Mouse (Mus musculus) left cerebral cortex, postnatal 4 days (tissue): Measurements from ENCODE around the gene Abcd3. TPM values are rescaled to one million over a fixed set of nuclear protein-coding genes. Genes with fewer than 3 reads are reported as not detected.
"Not testable (repeated sequence)": the region's sequence is repeated elsewhere in the genome, so short reads cannot be mapped to it uniquely, and the experiment has no call there.

ENCODE experiments used
- DNase-seq: peaks from one replicate; pipeline ENCODE4 v3.0.0-alpha.2; 2022
- intact Hi-C: fragments of 180-260 bp; cut with DNase I; formaldehyde crosslinking; loops from one replicate; pipeline ENCODE4 v1.15.1; 2025
- total RNA-seq, 2 experiments: library from RNA; stranded (reverse); gene quantifications; 2 replicates each; pipeline ENCODE4 v1.2.3; 2021

Gene Abcd3
- total RNA-seq, 2 experiments from 2014 or later, result 73.3 to 79.7 TPM

GRCm38 (mm10) chr3:121818736-121819396 lies 3.8 kb upstream of the Abcd3 start:
- DNase-seq, result no peak

GRCm38 (mm10) chr3:121815549-121816235 lies 590 bp upstream of the Abcd3 start:
- no peak for DNase-seq
- intact Hi-C loops, result no loop called here

More at GRCm38 (mm10) chr3:121818736-121819396, 3.8 kb upstream of the Abcd3 start:
- intact Hi-C loops, result no loop called here

- no peak for DNase-seq
- intact Hi-C loops, result no loop called here
Measured at GRCm38 (mm10) chr3:121814413-121814864, 663 bp downstream of the Abcd3 start.

GRCm38 (mm10) chr3:121813834-121814233 lies 1.3 kb downstream of the Abcd3 start:
- intact Hi-C loops, result no loop called here
- no peak for DNase-seq

- no peak for DNase-seq
- intact Hi-C loops, result no loop called here
Measured at GRCm38 (mm10) chr3:121808246-121808645, 6.9 kb downstream of the Abcd3 start.

GRCm38 (mm10) chr3:121794214-121794613 lies 20.9 kb downstream of the Abcd3 start:
- intact Hi-C loops, result no loop called here
- DNase-seq, result no peak

GRCm38 (mm10) chr3:121792246-121792645 lies 22.9 kb downstream of the Abcd3 start:
- intact Hi-C loops, result no loop called here
- DNase-seq, result no peak

- intact Hi-C loops, result no loop called here
- no peak for DNase-seq
Measured at GRCm38 (mm10) chr3:121790442-121790841, 24.7 kb downstream of the Abcd3 start.

GRCm38 (mm10) chr3:121789790-121790189 lies 25.3 kb downstream of the Abcd3 start:
- intact Hi-C loops, result no loop called here
- no peak for DNase-seq

- intact Hi-C loops, result no loop called here
- DNase-seq, result no peak
Measured at GRCm38 (mm10) chr3:121783020-121783419, 32.1 kb downstream of the Abcd3 start.

- intact Hi-C loops, result no loop called here
- peak; percentile 56 for DNase-seq
Measured at GRCm38 (mm10) chr3:121777943-121778342, 37.2 kb downstream of the Abcd3 start.

- intact Hi-C loops, DNase-seq: not testable (repeated sequence)
Measured at GRCm38 (mm10) chr3:121773336-121773735, 41.8 kb downstream of the Abcd3 start.

GRCm38 (mm10) chr3:121768770-121769169 lies 46.3 kb downstream of the Abcd3 start:
- intact Hi-C loops, result no loop called here
- no peak for DNase-seq

- intact Hi-C loops, result no loop called here
- DNase-seq, result no peak
Measured at GRCm38 (mm10) chr3:121766818-121767217, 48.3 kb downstream of the Abcd3 start.

- intact Hi-C loops, result no loop called here
Measured at GRCm38 (mm10) chr3:121766048-121766447, 49.1 kb downstream of the Abcd3 start.

GRCm38 (mm10) chr3:121762056-121762852 lies 52.8 kb downstream of the Abcd3 start:
- intact Hi-C loops, result no loop called here

More at GRCm38 (mm10) chr3:121766048-121766447, 49.1 kb downstream of the Abcd3 start:
- no peak for DNase-seq

GRCm38 (mm10) chr3:121758373-121758772 lies 56.7 kb downstream of the Abcd3 start:
- intact Hi-C loops, result no loop called here
- no peak for DNase-seq

More at GRCm38 (mm10) chr3:121762056-121762852, 52.8 kb downstream of the Abcd3 start:
- DNase-seq, result no peak

- DNase-seq, result no peak
- intact Hi-C loops, result no loop called here
Measured at GRCm38 (mm10) chr3:121755152-121755551, 60.0 kb downstream of the Abcd3 start.

- intact Hi-C loops, DNase-seq: not testable (repeated sequence)
Measured at GRCm38 (mm10) chr3:121754319-121755090, 60.6 kb downstream of the Abcd3 start.

- DNase-seq, intact Hi-C loops: not testable (repeated sequence)
Measured at GRCm38 (mm10) chr3:121741186-121741848, 73.8 kb downstream of the Abcd3 start.
